Mouse (Mus musculus) heart, postnatal 14 days (tissue): ENCODE results near the gene Chrdl1. TPM values are rescaled to one million over a fixed set of nuclear protein-coding genes. Genes with fewer than 3 reads are reported as not detected.

Experiments used
- DNase-seq, 2 experiments: peaks; one replicate each; pipeline ENCODE4 v3.0.0; 2021 to 2022
- intact Hi-C: fragments of 180-260 bp; cut with DNase I; formaldehyde crosslinking; loops from one replicate; pipeline ENCODE4 v1.15.1; 2025
- long read RNA-seq, 2 experiments: library from polyadenylated mRNA; stranded (forward); transcript quantifications; one replicate each; pipeline ENCODE4 v2.0.0; 2021
- total RNA-seq, 2 experiments: library from RNA; stranded (reverse); gene quantifications; 2 replicates each; pipeline ENCODE4 v1.2.3; 2021

The Chrdl1 gene
- 1 to 10 TPM; 1.5 to 2.0 TPM for total RNA-seq
- long read RNA-seq, experiment 1, full-length matches to known transcripts = 1 of 1 reads
- long read RNA-seq, experiment 1, partial matches to known transcripts = 0 of 1 reads
- long read RNA-seq, experiment 1, other reads (novel, unspliced or antisense) = 0 of 1 reads
- long read RNA-seq, experiment 2, full-length matches to known transcripts = 1 of 2 reads
- long read RNA-seq, experiment 2, partial matches to known transcripts = 0 of 2 reads
- long read RNA-seq, experiment 2, other reads (novel, unspliced or antisense) = 1 of 2 reads

GRCm38 (mm10) chrX:143393791-143394369, at the start of gene Chrdl1:
Chrdl1 (minus strand) TSS chrX:143394262.
- intact Hi-C loops = no loop called here

DNA sequence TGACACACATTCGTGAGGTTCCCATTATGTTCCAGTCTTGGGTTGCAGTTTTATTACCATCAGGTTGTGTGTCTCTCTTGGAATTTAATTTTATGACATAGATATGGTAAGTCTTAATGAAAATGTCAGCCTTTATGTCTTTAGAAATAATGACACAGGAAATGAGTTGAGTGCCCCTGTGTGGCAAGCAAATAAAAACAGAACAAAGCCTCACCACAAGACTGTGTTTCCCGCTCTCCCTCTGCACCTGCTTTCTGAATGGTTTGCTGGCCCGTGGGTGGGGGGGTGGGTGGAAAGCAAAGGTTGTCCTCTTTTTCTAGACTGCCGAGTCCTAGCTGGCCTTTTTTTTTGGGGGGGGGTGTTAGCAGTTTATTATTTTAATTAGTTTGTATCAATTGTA, 48.6 kb upstream of the Chrdl1 start:
- DNase-seq = no peak
- intact Hi-C loops = loop anchor here (5.0 kb wide), 1 partner anchor 625 kb away; no protein-coding TSS in a partner anchor

More at GRCm38 (mm10) chrX:143393791-143394369, at the start of gene Chrdl1:
- DNase-seq = peak; percentile 6 to 7

DNA sequence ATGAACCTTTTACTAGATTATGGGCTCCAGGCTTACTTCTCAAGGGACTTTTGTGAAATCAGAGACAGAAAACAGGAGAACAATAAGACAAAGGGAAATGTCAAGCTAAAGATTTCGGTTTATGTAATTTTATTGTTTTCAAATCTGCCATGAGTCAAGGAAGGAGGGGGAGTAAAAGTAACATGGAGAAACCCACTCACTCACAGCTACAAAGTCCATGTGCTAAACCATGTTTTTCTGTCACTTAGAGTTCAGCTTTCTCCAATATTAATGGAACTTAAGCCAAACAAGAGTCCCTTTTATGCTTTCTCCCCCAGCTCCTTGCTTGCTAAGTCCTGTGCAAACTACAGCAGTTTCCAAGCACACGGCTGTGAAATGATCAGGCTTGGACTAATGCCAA, 10.5 kb upstream of the Chrdl1 start:
- no peak for DNase-seq
- intact Hi-C loops = no loop called here

DNA sequence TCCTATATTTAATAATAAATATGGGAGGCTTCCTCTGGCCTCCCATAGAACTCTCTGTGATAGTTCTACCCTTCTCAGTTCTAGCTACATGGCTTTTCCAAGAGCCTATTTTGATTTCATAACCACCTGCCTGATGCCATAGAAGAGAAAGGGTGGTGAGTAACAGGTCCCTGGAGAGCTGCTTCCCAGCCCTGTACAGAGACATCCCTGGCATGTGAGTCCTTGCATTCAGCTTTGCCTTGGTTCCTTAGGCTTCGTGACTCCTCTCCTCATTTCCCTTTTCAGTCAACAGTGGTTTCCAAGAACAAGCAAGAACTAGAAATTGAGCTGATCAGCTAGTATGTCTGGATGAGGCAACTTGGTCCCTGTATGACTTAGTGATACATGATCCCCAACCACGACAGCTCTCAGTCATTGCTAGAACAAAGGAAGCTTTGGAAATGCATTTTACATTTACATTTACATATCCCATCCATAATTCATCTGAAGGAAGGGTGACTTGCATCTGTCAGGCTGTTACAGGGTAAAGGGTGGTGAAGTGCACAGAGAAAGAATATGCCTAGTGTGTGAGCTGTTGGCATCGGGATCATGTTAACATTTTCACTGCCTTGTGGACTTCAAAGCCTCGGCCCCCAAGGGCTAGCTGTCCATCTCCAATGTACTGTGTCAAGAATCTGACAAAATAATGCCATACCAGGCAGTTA, 27.7 kb downstream of the Chrdl1 start:
- DNase-seq = no peak
- intact Hi-C loops = no loop called here

GRCm38 (mm10) chrX:143347227-143347626, 46.8 kb downstream of the Chrdl1 start:
- intact Hi-C loops = no loop called here
- no peak for DNase-seq

DNA sequence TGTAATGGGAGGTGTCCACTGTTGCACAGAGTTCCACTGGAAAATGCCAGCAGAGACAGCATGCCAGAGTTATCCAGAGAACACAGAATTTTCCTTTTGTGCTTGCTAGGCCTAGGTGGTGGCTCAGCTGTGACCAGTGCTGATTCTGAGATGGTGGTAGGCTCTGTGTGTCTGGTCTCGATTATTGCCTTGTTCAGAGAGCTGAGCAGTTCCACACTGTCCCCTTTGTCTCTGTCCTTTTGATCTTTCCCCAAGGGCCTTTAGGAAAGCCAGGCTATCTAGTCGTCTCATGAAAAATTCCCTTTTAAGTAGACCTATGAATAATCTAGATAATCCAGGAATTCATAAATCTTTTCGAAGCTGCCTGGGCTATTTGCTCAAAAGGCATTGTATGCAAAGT, 47.3 kb downstream of the Chrdl1 start:
- DNase-seq = no peak
- intact Hi-C loops = no loop called here

DNA sequence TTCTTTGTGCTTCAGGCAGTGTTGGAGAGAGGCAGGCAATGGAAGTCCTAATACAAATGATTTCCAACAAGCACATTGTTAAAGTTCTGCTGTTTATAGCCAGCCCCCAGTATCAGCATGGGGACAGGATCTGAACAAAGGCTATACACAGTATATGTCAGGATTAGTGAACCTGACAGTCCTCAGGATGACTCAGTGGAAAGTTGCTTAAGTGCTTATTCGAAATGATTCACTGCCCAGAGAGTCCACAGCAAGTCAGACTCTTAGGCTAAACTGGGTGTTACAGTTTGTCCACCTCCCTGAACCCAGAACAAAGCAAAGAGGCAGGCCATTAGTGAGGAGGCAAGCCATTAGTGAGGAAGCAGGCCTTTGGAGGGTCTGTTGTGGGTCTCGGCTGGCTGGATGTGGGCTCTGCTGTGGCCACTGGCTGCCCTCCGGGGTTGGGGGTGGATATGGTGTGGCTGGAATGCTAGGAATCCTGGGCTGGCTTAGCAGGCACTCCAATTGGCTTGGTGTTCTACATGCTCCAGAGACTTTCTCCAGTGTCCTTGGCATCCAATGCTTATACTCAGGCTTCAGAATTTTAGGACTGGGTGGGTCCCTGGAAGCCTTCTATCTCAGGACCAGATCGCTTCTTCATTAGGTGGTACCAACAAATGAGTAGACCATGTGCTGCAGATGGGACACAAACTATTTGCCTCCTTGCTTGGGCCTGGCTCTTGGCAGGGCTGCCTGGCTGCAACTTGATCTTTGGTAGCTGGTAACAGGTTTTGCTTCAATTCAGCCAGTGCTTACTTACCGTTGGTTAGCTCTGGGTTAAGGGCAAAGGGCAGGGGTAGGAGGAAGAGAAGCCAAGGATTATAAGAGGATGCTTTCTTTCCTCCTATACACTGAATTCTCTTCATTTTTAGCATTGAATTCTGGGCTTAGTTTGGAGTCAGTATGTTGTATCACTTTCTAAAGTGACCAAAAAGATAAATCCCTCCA, 49.3 kb downstream of the Chrdl1 start:
- peak in 1 of 2 experiments; percentile 20 for DNase-seq
- intact Hi-C loops = no loop called here

DNA sequence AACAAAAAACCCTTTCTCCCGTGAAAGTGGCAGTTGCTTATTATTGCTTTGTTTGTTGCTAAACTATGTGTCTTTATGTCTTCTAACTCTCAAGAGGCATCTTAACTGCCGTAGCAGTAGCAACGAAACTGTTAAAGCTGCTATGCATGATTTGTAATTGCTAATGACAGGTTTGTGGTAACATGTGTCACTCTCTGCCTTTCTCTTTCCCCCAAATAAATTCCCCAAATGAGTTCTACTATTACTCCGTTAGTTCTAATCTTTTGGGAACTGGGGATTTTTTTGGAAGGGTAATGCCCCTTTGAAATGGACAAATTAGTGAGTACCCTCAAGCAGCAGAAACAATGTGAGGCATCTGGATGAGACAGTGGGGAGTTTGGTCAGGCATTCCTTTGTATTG, 55.9 kb downstream of the Chrdl1 start:
- no peak for DNase-seq
- intact Hi-C loops = no loop called here

DNA sequence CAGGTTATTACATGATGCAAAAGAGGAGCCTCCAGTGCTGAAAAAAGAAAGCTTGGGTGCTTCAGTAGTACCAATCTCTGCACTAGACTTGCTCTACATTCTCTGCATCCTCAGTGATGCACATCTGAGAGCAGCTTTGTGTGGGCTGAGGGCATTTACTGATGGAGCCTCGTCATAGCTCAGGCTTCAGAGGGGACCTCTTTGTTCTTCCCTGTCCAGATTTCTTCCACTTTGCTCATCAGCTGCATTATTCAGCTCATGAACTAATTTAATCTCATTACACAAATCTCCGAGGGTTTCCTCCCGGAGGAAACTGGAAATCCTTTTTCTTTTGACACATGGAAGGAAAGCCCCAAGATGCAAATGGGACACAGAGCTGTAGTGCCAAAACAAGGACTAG, 56.5 kb downstream of the Chrdl1 start:
- intact Hi-C loops = no loop called here

DNA sequence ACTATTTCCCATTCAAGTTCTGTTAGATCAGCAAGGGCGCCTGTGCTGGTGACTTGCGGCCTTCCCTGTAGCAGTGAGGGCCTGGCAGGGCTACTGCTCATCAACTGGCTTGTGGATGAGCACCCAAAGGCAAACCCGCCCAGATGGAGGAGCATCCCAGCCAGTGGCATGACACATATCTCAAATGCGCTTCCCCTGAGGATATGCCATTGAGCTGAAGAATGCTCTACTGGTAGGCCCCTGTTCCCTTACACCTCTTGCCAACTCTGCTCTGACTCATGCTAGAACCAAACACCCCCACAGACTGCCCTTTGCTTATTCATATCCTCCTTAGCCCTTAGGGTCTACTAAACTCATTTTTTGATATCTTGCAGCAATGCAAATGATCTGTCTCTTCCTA, 57.4 kb downstream of the Chrdl1 start:
- intact Hi-C loops = no loop called here

More for the DNA sequence above, 56.5 kb downstream of the Chrdl1 start:
- DNase-seq = no peak

GRCm38 (mm10) chrX:143335846-143336245, 58.2 kb downstream of the Chrdl1 start:
- no peak for DNase-seq
- intact Hi-C loops = no loop called here

More for the DNA sequence above, 57.4 kb downstream of the Chrdl1 start:
- DNase-seq = no peak

DNA sequence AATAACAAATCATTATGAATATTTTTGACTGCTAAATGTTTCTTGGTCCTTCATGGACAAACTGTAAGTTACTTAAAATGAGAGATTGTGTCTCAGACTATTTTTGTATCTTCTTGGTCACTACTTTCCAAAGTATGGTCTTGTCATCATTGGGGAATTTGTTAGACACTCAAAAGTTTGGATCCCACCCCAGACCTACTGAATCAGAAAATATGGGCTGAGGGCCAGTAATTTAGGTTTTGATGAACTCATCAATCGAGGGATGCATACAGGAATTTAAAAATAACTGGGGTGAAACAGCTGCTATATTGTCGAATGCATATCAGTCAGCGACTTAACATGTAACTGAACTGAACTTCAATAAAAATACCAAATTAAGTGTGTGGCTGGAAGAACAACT, 80.9 kb downstream of the Chrdl1 start:
- intact Hi-C loops = no loop called here
- DNase-seq = no peak

GRCm38 (mm10) chrX:143294726-143295125, 99.3 kb downstream of the Chrdl1 start:
- no peak for DNase-seq
- intact Hi-C loops = no loop called here

DNA sequence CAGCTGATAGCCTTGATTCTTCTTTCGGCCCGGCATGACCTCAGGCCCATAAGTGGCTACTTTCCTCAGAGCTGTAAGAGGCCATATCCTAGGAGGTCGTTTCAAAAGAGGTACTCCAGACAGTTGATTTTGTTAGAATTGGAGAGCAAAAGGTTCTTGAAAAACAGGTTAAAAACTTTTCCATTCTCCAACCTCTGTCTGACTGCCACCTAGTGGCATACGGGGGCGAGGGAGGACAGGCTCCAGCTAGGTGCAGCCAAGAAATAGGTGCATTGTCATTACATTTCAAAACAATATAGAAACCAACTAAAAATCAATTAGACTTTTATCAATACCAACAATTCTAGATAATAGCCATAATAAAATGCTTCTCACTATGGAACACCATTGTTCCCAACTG, 118.9 kb downstream of the Chrdl1 start:
- intact Hi-C loops = no loop called here
- DNase-seq = peak; percentile 4 to 13

DNA sequence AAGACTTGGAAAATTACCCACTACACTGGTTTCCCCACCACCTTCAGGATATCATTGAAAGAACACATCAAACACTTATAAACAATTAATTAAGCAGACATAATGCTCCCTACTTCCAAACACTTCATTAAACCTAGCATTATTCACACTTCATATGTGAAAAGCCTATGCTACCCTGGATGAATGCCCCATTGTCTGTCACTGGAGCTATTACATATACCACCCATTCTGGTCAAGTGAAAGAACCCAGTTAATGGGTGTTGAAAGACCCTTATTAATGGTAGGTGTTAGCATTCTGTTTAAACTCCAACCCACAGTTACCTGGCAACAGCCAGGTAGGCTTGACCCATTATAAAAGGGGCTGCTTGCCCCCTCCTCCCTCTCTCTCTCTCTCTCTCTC, 143.4 kb downstream of the Chrdl1 start:
- no peak for DNase-seq
- intact Hi-C loops = no loop called here

Other genes with a start within 250 kb of the Chrdl1 start
- 1 to 10 TPM in 1 of 2 experiments, under 1 TPM in 1; 0.98 to 1.8 TPM for gene Pak3, start 124.3 kb upstream of the Chrdl1 start, total RNA-seq